In genomic region chr1:185296850-185297249, GRCm38 (mm10) we compare ENCODE assay signal across 14 mouse cellular contexts.
"Had no signal": no experiment of that assay in that cellular context is flagged by ENCODE, and none has a peak within 500 bp of the region (broad histone marks: within the 10 kb centered on the region; RNA-seq: fewer than 3 reads in every experiment).

No protein-coding gene starts in this region.

- ATAC-seq: midbrain, embryonic 13.5 days; midbrain, embryonic 15.5 days had no signal

- H3K9ac ChIP-seq: lung, embryonic 14.5 days; midbrain, embryonic 13.5 days; midbrain, embryonic 15.5 days; neural tube, embryonic 12.5 days; stomach, embryonic 15.5 days had no signal

- H3K27ac ChIP-seq: midbrain, embryonic 13.5 days; midbrain, embryonic 15.5 days; neural tube, embryonic 12.5 days; stomach, embryonic 15.5 days; stomach, postnatal 0 days had no signal

- H3K4me3 ChIP-seq: midbrain, embryonic 13.5 days; midbrain, embryonic 15.5 days; neural tube, embryonic 12.5 days; stomach, embryonic 15.5 days had no signal

- H3K27me3 ChIP-seq: midbrain, embryonic 13.5 days; midbrain, embryonic 15.5 days; neural tube, embryonic 12.5 days; stomach, embryonic 15.5 days had no signal

- H3K4me2 ChIP-seq: lung, embryonic 14.5 days; midbrain, embryonic 11.5 days; midbrain, embryonic 13.5 days; midbrain, embryonic 15.5 days; neural tube, embryonic 12.5 days; stomach, embryonic 15.5 days had no signal

- H3K9me3 ChIP-seq: midbrain, embryonic 13.5 days; midbrain, embryonic 15.5 days; neural tube, embryonic 12.5 days; stomach, embryonic 15.5 days had no signal

- DNase-seq: lung, adult 18-20 months; lung, embryonic 14.5 days; lung, postnatal 10 days; lung, postnatal 4 days; right cerebral cortex, postnatal 14 days; thymus, adult 2 months; thymus, postnatal 25 days; thymus, postnatal 4 days had no signal

- H3K4me1 ChIP-seq: midbrain, embryonic 13.5 days; midbrain, embryonic 15.5 days; neural tube, embryonic 12.5 days; stomach, embryonic 15.5 days had no signal
